17 mouse cellular contexts compared by ENCODE assay signal in the genomic region with DNA sequence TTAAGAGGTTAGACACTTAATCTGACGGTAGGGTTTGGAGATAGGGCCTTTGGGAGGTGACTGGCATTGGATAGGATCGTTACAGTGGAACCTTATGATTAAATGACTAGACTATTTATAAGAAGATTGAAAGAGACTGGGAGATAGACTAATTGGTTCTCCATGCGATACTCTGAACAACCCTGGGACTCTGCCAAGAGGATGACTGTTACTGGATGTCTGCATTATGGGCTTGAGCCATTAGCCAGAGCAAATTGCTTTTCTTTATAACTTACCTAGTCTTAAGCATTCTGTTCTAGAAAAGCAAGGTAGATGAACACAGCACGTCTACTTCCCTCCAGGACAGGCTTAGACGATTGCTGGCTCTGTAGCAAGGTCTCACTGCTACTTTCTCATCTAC.
"Had no signal": no experiment of that assay in that cellular context is flagged by ENCODE, and none has a peak within 500 bp of the region (broad histone marks: within the 10 kb centered on the region; RNA-seq: fewer than 3 reads in every experiment).

No protein-coding gene starts in this region.

- H3K27me3 ChIP-seq: kidney, embryonic 15.5 days; limb, embryonic 12.5 days; liver, embryonic 13.5 days; megakaryocyte, embryonic 14.5 days; midbrain, embryonic 15.5 days; neural tube, embryonic 12.5 days had no signal

- H3K27ac ChIP-seq: kidney, embryonic 15.5 days; limb, embryonic 12.5 days; liver, embryonic 13.5 days; macrophage; midbrain, embryonic 15.5 days; neural tube, embryonic 12.5 days had no signal

- H3K9me3 ChIP-seq: kidney, embryonic 15.5 days; limb, embryonic 12.5 days; liver, embryonic 13.5 days; megakaryocyte, embryonic 14.5 days; midbrain, embryonic 15.5 days; neural tube, embryonic 12.5 days had no signal

- ATAC-seq: liver, postnatal 0 days; midbrain, embryonic 15.5 days had no signal

- DNase-seq: kidney, postnatal 14 days; liver; liver, embryonic 13.5 days; liver, postnatal 0 days; lung, postnatal 10 days; retina, postnatal 1 day; right cerebral cortex, postnatal 4 days; spleen, adult 18-20 months; thymus, adult 18-20 months; thymus, postnatal 14 days had no signal

- H3K4me3 ChIP-seq: kidney, embryonic 15.5 days; limb, embryonic 12.5 days; liver, embryonic 13.5 days; megakaryocyte, embryonic 14.5 days; midbrain, embryonic 15.5 days; neural tube, embryonic 12.5 days had no signal

- H3K4me2 ChIP-seq: kidney, embryonic 15.5 days; limb, embryonic 12.5 days; liver, embryonic 13.5 days; midbrain, embryonic 11.5 days; midbrain, embryonic 15.5 days; neural tube, embryonic 12.5 days had no signal

- H3K9ac ChIP-seq: kidney, embryonic 15.5 days; limb, embryonic 12.5 days; liver, embryonic 13.5 days; liver, postnatal 0 days; midbrain, embryonic 15.5 days; neural tube, embryonic 12.5 days had no signal

- H3K4me1 ChIP-seq: kidney, embryonic 15.5 days; limb, embryonic 12.5 days; liver, embryonic 13.5 days; megakaryocyte, embryonic 14.5 days; midbrain, embryonic 15.5 days; neural tube, embryonic 12.5 days had no signal

- H3K36me3 ChIP-seq: kidney, embryonic 15.5 days; limb, embryonic 12.5 days; liver, embryonic 13.5 days; midbrain, embryonic 15.5 days; neural tube, embryonic 12.5 days had no signal
